Mouse (Mus musculus) embryonic facial prominence, embryonic 15.5 days (tissue): ENCODE data around the gene Tmem248. TPM values are rescaled to one million over a fixed set of nuclear protein-coding genes. Genes with fewer than 3 reads are reported as not detected.
A peak's percentile ranks its signal among the peaks of the same experiment; 100 is the strongest.

Experiments used
- ATAC-seq: fragments of 200-750 bp; cut with Nextera tagmentation; 2 replicates; pipeline ENCODE4 v1.8.0; 2017; ENCODE audit warnings: low read depth, moderate TSS enrichment; ENCODE audit not compliant: insufficient number of reproducible peaks, low FRiP score, low TSS enrichment
- H3K27ac ChIP-seq: fragments of 300-500 bp; sonication (generic); replicated peaks from 2 replicates; pipeline ENCODE4 v1.5.1; 2015; ENCODE audit warnings: mild to moderate bottlenecking, inconsistent platforms
- H3K27me3 ChIP-seq: fragments of 300-500 bp; sonication (generic); 2 replicates; pipeline ENCODE4 v1.6.1; 2015; ENCODE audit warnings: inconsistent platforms
- H3K36me3 ChIP-seq: fragments of 300-500 bp; sonication (generic); 2 replicates; pipeline ENCODE4 v1.6.1; 2015; ENCODE audit warnings: mild to moderate bottlenecking, inconsistent platforms
- H3K4me1 ChIP-seq: fragments of 300-500 bp; sonication (generic); 2 replicates; pipeline ENCODE4 v1.6.1; 2015; ENCODE audit warnings: inconsistent platforms
- H3K4me2 ChIP-seq: fragments of 300-500 bp; sonication (generic); replicated peaks from 2 replicates; pipeline ENCODE4 v1.6.1; 2015; ENCODE audit warnings: mild to moderate bottlenecking, inconsistent platforms
- H3K4me3 ChIP-seq: fragments of 300-500 bp; sonication (generic); replicated peaks from 2 replicates; pipeline ENCODE4 v1.5.1; 2015; ENCODE audit warnings: mild to moderate bottlenecking, inconsistent platforms
- H3K9ac ChIP-seq: fragments of 300-500 bp; sonication (generic); 2 replicates; pipeline ENCODE4 v1.6.1; 2015; ENCODE audit warnings: inconsistent platforms
- H3K9me3 ChIP-seq: fragments of 300-500 bp; sonication (generic); replicated peaks from 2 replicates; pipeline ENCODE4 v1.6.1; 2016; ENCODE audit warnings: inconsistent platforms
- WGBS: fragments of 180-500 bp; shearing (Covaris S2); methylation state at CpG from one replicate; pipeline ENCODE4 v1.1.7; 2015; 5-methylcytosine and 5-hydroxymethylcytosine counted together
- polyA plus RNA-seq: library from polyadenylated mRNA; unstranded; fragments of >200 nt; fragmentation: Nextera tagmentation; extraction: Ambion mirVana; gene quantifications from 2 replicates; pipeline ENCODE4 v1.2.1, GENCODE M21; 2015

The Tmem248 gene
- polyA plus RNA-seq, 1 experiment from 2014 or later = 31.5 TPM

- Histone ChIP-seq H3K36me3 (peaks cover 40% of the 10 kb centered on the region), H3K9ac (no peak overlapping the region), H3K4me1 (no peaks in the 10 kb centered on the region), H3K27me3 (no peaks in the 10 kb centered on the region), H3K27ac (no peak overlapping the region), H3K4me2 (no peak overlapping the region), H3K4me3 (no peak overlapping the region), H3K9me3 (no peaks in the 10 kb centered on the region)
- no peak for ATAC-seq
- WGBS = 74% methylated on average over 4 of the region's 4 CpGs
These were observed 12.9 kb upstream of the Tmem248 start for GRCm38 (mm10) chr5:130203948-130204347.

DNA sequence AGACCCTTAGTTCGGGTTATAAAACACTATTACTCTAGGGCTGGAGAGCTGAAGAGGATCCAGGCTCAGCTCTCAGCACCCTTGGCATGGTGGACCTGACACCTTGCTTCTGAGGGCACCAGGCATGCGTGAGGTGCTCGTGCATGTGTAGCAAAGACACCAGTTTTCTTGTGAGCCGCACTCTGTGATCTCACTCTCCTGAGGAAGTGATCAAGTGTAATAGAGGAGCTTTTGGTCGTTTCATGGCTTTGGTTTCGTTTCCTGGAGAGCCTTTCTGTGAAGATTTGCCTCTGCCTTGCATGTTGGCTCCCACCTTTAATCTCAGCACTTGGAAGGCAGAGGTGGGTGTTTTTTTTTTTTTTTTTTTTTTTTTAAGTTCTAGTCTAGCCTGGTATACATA lies 12.3 kb upstream of the Tmem248 start:
- H3K9ac ChIP-seq = no peak overlapping the region
- no peaks in the 10 kb centered on the region for H3K27me3 ChIP-seq
- ATAC-seq = no peak
- no peak overlapping the region for H3K4me2 ChIP-seq
- H3K9me3 ChIP-seq = no peaks in the 10 kb centered on the region
- no peak overlapping the region for H3K4me3 ChIP-seq
- peaks cover 44% of the 10 kb centered on the region for H3K36me3 ChIP-seq
- WGBS = 86% methylated on average over 6 of the region's 6 CpGs
- no peak overlapping the region for H3K27ac ChIP-seq
- H3K4me1 ChIP-seq = no peaks in the 10 kb centered on the region

- H3K27me3 ChIP-seq = no peaks in the 10 kb centered on the region
- no peak overlapping the region for H3K9ac ChIP-seq
- 85% methylated on average over 3 of the region's 3 CpGs for WGBS
- H3K4me2 ChIP-seq = no peak overlapping the region
- H3K4me3 ChIP-seq = no peak overlapping the region
- H3K27ac ChIP-seq = no peak overlapping the region
- no peaks in the 10 kb centered on the region for H3K4me1 ChIP-seq
- H3K36me3 ChIP-seq = peaks cover 48% of the 10 kb centered on the region
- ATAC-seq = no peak
- H3K9me3 ChIP-seq = no peaks in the 10 kb centered on the region
These were observed 11.3 kb upstream of the Tmem248 start for GRCm38 (mm10) chr5:130205441-130206023.

- Histone ChIP-seq H3K4me2 (no peak overlapping the region), H3K27ac (no peak overlapping the region), H3K9me3 (no peaks in the 10 kb centered on the region), H3K36me3 (peaks cover 55% of the 10 kb centered on the region), H3K4me1 (no peaks in the 10 kb centered on the region), H3K9ac (no peak overlapping the region), H3K4me3 (no peak overlapping the region), H3K27me3 (no peaks in the 10 kb centered on the region)
- no peak for ATAC-seq
- 90% methylated on average over 4 of the region's 4 CpGs for WGBS
These were observed 9.6 kb upstream of the Tmem248 start for GRCm38 (mm10) chr5:130207299-130207698.

DNA sequence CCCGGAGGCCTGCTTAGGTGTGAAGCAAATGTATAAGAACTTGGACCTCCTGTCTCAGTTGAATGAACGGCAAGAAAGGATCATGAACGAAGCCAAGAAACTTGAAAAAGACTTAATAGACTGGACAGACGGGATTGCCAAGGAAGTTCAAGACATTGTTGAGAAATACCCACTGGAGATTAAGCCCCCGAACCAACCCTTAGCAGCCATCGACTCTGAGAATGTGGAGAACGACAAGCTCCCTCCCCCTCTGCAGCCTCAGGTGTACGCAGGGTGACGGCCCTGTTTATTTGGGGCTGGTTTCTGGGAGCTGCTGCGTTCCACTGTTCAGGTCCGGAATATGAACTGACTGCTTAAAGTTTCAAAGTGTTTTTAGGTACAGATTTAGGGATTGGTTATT lies 3.9 kb upstream of the Tmem248 start:
- Histone ChIP-seq H3K4me1 (no peaks in the 10 kb centered on the region), H3K4me3 (no peak overlapping the region), H3K27me3 (no peaks in the 10 kb centered on the region), H3K4me2 (no peak overlapping the region), H3K27ac (no peak overlapping the region), H3K9ac (no peak overlapping the region), H3K9me3 (no peaks in the 10 kb centered on the region), H3K36me3 (peaks cover 65% of the 10 kb centered on the region)
- ATAC-seq = no peak
- 87% methylated on average over 11 of the region's 11 CpGs for WGBS

GRCm38 (mm10) chr5:130217406-130217805 lies 525 bp downstream of the Tmem248 start:
- Histone ChIP-seq H3K4me2 (no peak overlapping the region), H3K27me3 (no peaks in the 10 kb centered on the region), H3K4me1 (0 out of 2 replicates have a peak, but pooled peaks cover 6% of the 10 kb centered on the region), H3K4me3 (no peak overlapping the region), H3K9ac (no peak overlapping the region), H3K9me3 (no peaks in the 10 kb centered on the region), H3K27ac (no peak overlapping the region), H3K36me3 (peaks cover 24% of the 10 kb centered on the region)
- ATAC-seq = no peak
- WGBS = 86% methylated on average over 4 of the region's 4 CpGs

DNA sequence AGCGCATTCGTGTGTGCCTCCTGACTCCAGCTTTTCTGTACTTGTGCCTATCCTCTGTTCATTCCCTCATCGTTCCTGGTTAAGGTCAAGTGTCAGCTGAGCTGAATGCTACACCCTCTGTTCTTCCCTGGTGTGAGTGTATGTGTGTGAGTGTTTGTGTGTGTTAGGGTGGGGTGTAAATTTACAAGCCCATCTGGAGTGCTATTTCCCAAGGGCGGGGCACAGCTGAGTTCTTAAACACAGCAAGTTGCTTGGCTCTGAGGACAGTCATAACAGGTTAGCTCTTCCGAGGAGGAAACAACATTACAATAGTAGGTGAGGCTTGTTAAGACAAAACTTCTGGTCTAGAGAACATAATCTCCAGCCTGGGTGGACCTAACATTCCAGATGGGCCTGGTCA lies 1.5 kb downstream of the Tmem248 start:
- ATAC-seq = no peak
- no peak overlapping the region for H3K4me3 ChIP-seq
- peaks cover 15% of the 10 kb centered on the region for H3K36me3 ChIP-seq
- no peak overlapping the region for H3K4me2 ChIP-seq
- WGBS = 90% methylated on average over 5 of the region's 5 CpGs
- H3K9ac ChIP-seq = no peak overlapping the region
- H3K27ac ChIP-seq = no peak overlapping the region
- no peaks in the 10 kb centered on the region for H3K9me3 ChIP-seq
- H3K4me1 ChIP-seq = peaks cover 10% of the 10 kb centered on the region
- H3K27me3 ChIP-seq = no peaks in the 10 kb centered on the region

DNA sequence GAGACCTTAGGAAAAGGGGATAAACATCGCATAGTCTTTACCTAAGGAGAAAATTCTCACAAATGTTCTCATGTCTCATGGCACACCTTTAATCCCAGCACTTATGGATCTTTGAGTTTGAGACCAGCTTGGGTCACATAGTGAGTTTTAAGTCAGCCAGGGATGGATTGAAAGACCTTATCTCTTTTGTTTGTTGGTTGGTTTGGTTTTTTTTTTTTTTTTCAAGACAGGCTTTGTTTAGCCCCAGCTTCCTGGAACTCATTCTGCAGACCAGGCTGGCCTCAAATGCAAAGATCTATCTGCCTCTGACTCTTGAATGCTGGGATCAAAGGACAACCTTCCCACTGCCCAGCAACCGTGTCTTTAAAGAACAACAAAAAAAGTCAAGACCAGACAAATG lies 4.4 kb downstream of the Tmem248 start:
- no peak overlapping the region for H3K27ac ChIP-seq
- H3K9me3 ChIP-seq = no peaks in the 10 kb centered on the region
- no peaks in the 10 kb centered on the region for H3K27me3 ChIP-seq
- H3K36me3 ChIP-seq = no peaks in the 10 kb centered on the region
- H3K9ac ChIP-seq = peak overlapping the region; percentile 94; the same call in 1 of the 2 replicates
- H3K4me2 ChIP-seq = peak overlapping the region; percentile 63
- WGBS = 49% methylated on average over 2 of the region's 2 CpGs
- H3K4me3 ChIP-seq = peak overlapping the region; percentile 98
- H3K4me1 ChIP-seq = peaks cover 20% of the 10 kb centered on the region
- no peak for ATAC-seq

DNA sequence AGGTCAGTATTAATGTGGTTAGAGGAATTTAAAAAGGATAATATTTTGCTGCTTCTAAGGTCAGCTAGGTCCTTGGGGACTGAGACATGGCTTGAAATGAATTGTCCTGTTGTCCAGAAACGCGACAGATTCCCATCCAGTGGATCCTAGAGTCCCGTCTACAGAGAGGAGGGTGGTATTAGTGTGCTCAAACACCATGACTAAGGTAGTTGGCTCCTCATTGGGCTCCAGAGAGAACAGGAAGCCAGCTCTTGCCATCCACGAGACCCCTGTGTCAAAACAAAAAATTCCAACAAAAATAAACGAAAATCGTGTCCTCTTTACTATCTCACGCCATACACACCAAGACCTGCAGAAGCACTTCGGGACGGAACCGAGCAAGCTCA lies 4.9 kb downstream of the Tmem248 start:
- H3K4me1 ChIP-seq = peaks cover 25% of the 10 kb centered on the region
- H3K9ac ChIP-seq = peak overlapping the region; percentile 94
- no peaks in the 10 kb centered on the region for H3K27me3 ChIP-seq
- H3K4me2 ChIP-seq = peak overlapping the region; percentile 63
- no peak for ATAC-seq
- peak overlapping the region; percentile 83 for H3K27ac ChIP-seq
- no peaks in the 10 kb centered on the region for H3K36me3 ChIP-seq
- 1% methylated on average over 10 of the region's 10 CpGs for WGBS
- no peaks in the 10 kb centered on the region for H3K9me3 ChIP-seq
- peak overlapping the region; percentile 98 for H3K4me3 ChIP-seq

DNA sequence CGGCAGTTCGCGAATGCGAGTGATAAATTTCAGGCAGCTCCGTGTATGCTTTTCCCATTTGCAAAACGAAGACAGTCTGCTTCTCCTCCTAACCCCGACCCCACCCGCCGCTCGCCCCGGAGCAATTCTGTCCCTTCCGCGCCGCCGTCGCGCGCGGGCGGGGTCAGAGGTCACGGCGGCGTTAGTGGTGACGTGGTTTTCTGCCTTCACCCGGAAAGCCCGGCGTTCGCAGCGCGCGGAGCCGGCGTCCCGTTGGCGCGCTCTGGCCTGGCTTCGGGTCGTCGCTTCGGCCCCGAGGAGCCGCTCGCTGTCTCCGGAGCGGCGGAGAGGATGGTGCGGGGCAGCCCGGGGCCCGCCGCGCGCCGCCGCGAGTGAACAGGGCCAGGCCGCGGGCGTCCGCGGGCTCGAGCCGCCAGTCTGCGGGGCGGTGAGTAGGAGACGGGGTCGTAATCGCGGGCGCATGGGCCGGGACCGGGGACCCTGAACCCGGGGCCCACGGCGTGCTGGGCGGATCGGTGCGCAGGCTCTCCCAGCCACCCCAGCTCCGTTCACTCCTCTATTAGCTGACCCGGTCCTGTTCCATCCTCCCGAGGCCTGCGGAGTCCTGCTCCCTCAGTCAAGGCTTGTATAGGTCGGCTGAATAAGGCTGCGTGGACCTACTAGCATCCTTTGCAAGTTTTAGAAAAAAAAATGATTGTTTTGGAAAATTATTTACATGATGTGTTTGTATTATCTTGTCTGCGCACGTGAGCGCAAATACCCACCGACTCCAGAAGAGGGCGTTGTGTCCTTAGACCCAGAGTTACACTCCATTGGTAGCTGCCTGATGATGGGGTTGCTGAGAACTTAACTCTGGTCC lies 5.5 kb downstream of the Tmem248 start:
- peak; percentile 85 for ATAC-seq
- WGBS = under 1% methylated on average over 88 of the region's 88 CpGs
- no peaks in the 10 kb centered on the region for H3K9me3 ChIP-seq
- no peaks in the 10 kb centered on the region for H3K36me3 ChIP-seq
- peaks cover 27% of the 10 kb centered on the region for H3K4me1 ChIP-seq
- peak overlapping the region; percentile 63 for H3K4me2 ChIP-seq
- H3K9ac ChIP-seq = peak overlapping the region; percentile 94
- H3K4me3 ChIP-seq = peak overlapping the region; percentile 98
- peak overlapping the region; percentile 83 for H3K27ac ChIP-seq
- H3K27me3 ChIP-seq = no peaks in the 10 kb centered on the region

GRCm38 (mm10) chr5:130226790-130227189 lies 9.9 kb downstream of the Tmem248 start:
- Histone ChIP-seq H3K4me2 (no peak overlapping the region), H3K9ac (no peak overlapping the region), H3K27me3 (no peaks in the 10 kb centered on the region), H3K4me1 (peaks cover 21% of the 10 kb centered on the region), H3K4me3 (no peak overlapping the region), H3K9me3 (no peaks in the 10 kb centered on the region), H3K36me3 (peaks cover 23% of the 10 kb centered on the region), H3K27ac (no peak overlapping the region)
- WGBS = 87% methylated on average over 3 of the region's 3 CpGs
- ATAC-seq = no peak
